Mouse (Mus musculus): Measurements from ENCODE around the gene Itih5.

Gene Itih5

DNA sequence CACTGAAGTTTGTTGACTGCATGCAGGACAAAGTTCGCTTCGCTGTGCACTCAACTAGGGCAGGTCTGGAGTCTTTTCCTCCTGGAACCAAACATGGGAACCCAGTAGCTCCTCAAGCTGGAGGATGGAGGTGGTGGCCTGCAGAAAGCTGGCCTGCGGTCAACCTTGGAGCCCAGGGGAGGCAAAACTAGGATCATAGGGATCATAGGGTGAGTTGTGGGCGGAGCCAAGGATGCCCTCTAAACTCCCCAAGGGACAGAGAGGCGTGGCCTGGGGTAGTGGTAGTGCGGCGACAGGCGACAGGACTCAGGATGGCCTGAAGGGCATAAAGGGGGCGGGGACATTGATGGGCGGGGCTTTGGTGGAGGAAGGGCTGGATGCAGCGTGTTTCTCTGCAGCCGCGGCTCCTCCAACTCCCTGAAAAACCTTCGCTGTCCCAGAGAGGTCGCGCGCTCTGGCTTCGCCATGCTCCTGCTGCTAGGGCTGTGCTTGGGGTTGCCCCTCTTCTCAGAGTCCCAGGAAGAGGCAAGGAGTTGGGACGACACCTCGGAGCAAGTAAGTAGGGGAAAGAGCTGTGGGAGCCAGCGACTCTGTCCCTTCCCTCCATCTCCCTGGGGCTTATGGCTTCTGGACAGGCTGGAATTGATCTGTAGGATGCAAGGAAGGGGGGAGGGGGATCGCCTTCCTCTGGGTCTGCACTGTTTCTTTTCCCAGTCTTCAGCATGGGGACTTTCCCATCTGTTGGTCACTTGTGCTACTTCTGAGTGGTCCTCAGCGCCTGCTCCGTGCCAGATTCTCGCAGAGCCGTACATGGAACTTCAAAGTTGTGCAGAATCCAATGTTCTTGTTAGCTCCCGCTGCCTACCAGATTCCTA is at the start of gene Itih5:
Gene Itih5, plus strand, starts transcription at position 371 of the 875 bp plus-strand sequence.
- DNase-seq (ENCODE audit: low spot score in 2 of 2), result peak; percentile 11 to 23

DNA sequence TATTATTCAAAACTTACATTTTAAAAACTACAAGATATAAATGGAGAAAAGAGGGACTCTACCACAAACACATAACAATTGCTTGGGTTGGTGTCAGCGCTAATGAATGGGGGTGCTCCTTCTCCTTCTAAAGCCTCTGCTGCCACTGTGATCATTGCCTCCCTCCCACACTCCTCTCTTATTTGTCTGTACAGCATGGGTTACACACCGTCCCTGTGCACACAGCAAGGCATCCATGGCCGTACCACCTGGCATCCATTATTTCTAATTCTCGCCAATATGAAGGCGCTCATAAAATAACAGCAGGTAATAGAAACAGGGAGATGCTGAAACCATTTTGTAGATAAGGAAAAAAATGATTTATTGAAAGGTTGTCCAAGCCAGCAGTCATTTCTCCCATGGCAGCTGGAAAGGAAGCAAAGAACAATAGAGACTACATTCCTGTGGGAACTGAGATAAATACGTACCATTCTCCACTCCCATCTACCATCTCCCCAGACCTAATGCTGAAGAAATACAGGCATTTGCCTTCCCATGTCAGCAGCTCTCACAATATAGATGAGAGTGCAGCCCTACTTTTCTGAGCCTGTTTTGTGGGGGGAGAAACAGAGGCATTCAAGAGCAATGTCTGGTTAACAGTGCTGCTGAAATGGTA is 44.7 kb upstream of the Itih5 start:
- no peak for DNase-seq (ENCODE audit: low spot score in 2 of 2)

DNA sequence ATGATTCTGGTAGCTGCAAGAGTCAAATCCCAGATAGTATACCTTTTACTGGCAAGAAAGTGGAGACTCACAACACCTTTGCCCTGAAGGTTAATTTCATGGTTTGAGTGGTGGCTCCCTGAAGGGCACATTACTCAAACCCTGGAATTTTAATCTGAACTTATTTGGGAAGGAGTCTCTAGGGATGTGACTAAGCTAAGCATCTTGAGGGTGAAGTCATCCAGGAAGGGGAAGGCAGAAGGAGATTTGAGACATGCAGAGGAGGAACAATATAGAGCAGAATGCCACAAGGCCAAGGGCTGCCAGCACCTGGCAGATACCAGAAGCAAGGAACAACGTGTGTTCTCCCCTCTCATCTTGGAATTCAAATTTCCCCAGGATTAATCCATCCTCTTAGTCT is 34.6 kb upstream of the Itih5 start:
- DNase-seq (ENCODE audit: low spot score in 2 of 2), result no peak

DNA sequence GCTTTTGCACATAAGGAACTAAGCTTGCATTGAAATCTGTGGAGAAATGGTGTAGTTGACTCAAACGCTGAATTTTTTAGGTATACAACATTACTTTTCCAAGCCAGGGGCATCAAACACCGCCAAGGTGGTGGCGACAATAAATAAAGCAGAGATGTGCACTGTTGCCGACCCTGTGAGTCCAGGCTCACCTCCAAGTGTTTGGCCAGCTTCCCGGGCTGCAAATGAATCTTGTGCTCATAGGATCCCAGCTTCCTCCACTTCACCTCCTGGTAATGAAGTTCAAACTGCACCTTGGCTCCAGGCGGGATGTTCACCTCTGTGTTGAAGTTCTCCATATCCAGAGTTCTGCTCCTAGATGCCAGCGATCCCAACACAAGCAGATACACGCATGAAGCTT is 34.1 kb upstream of the Itih5 start:
- no peak for DNase-seq (ENCODE audit: low spot score in 2 of 2)

DNA sequence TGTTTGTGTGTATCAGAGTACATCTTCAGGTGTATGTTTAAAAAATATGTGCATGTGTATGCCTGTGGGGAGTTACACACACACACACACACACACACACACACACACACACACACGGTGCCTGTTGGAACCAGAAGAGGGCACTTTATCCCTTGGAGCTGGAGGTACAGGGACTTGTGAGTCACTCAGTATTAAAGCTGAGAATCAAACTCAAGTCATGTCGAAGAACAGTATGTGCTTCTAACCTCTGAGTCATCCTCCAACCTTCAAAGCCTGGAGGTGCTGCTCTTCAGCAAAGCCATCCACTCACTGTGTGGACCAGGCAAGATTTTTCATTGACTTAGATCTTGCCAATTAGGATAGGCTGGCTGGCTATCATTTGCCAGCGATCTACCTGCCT is 31.5 kb upstream of the Itih5 start:
- DNase-seq (ENCODE audit: low spot score in 2 of 2), result no peak

DNA sequence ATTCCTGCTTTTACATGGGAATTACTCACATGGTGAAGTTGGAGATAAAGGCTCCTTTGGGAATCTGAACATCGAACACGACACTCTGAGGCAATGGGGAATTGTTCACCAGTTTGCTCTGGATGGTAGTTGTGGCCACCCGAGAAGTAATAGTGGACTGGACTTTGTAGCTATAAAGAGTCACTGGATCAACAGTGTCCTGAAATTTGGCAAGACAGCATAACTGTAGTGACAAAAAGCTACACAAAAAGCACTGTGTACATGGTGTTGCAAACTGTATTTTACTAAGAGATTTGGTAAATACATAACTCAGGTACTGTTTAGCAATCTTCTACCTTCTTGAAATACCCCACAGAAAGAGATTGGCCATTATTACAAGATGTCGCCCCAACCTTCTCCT is 27.2 kb upstream of the Itih5 start:
- no peak for DNase-seq (ENCODE audit: low spot score in 2 of 2)

DNA sequence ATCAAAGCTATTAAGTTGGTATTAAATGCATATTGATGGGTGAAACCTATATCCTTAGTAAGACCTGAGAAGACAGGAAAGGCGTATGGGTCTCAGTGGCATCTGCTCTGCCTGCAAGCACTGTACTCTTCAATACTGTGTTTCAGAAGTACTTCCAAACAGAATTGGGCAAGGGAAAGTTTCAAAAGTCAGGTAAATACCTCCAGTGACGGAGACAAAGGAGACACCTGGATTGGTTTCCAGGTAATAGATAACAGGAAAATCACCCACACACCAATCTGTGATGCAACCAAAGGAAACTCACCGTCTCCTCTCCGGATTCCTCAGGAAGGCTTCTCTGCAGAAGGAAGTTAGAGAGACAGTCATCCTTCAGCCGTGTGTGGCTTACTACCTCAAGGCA is 25.9 kb upstream of the Itih5 start:
- no peak for DNase-seq (ENCODE audit: low spot score in 2 of 2)

DNA sequence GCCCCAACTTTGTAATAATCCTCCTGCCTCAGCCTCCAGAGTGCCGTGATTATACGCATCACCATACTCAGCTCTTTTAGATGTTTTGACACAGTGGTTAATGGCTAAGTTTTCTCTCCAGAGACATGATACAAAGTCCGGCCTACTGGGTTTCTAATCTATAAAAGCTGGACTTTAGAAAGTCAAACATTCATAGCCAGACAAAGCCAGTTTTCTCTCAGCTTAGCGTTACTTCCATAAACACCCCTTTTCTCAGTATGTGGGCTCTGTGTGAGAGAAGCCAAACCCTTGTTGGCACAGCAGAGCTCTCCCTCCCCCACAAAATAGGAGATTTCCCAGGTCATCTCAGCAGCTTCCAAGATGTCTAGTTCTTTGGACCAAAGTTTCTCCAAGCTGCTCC is 24.8 kb upstream of the Itih5 start:
- DNase-seq (ENCODE audit: low spot score in 2 of 2), result no peak

DNA sequence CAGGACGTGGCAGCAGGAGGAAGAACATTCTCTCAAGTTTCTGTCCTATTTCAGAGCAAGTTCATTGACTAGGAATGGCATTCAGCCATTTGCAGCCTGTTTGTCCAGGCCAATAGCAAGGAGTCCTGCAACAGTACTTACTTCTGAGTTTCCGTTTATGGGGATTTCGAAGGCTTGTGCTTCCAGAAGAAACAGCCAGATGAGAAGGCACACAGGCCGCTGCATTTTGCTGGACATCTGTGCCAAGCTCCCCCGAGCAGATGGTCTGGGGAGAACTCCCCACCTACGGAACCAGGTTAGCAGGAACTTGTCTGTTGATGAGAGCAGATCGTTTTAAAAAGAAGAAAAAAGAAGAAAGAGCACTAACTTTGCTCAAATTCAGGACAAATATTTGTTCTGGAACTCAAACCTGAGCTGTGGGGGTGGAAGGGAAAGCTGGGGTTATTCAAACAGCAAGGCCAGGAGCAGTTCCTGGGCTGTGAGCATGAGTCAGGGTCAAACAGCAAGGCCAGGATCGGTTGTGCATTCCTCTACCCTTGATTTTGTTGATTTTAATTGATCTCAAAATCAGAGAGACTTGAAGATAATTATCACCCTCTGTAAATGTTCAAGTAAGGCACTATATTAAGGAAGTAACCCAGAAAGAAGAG is 22.9 kb upstream of the Itih5 start:
- no peak for DNase-seq (ENCODE audit: low spot score in 2 of 2)

DNA sequence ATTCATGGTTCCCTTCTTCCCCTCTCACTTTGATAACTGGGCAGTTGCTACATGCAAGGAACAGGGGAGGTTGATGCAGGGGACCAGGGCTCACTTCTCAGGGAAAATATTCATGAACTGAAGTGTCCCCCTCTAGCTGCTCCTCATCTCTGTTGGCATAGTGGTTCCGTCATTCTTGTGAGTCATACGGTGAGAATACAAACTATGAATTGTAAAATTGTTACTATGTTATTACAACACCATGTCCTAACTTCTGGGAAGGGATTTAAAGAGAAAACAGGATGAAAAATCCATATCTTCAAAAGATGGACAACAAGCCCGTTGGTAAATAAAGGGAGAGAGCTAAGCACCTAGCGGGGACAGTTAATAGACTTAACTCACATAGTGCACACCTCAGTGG is 22.1 kb upstream of the Itih5 start, which contains the start of gene Itih2:
Gene Itih2, minus strand, starts transcription at position 101 of the 400 bp plus-strand sequence.
- DNase-seq (ENCODE audit: low spot score in 2 of 2), result no peak

DNA sequence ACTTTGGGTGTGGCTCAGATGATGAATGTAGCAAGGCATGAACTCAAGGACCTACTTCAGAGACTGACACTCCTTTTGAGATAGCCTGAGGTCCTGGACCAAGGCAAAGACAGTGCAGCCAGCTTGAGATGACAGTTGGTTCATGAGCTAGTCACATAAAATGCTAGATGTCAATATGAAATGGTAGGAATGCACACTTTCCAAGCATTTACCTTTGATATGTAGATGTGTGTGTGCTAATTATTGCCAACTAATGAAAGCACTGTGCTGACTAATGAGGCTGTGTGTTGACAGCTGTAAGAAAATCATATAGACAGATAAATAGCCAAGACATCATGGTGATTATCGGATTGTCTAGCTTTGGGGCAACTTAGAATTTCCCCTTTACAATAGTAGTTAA is 21.2 kb upstream of the Itih5 start:
- no peak for DNase-seq (ENCODE audit: low spot score in 2 of 2)

DNA sequence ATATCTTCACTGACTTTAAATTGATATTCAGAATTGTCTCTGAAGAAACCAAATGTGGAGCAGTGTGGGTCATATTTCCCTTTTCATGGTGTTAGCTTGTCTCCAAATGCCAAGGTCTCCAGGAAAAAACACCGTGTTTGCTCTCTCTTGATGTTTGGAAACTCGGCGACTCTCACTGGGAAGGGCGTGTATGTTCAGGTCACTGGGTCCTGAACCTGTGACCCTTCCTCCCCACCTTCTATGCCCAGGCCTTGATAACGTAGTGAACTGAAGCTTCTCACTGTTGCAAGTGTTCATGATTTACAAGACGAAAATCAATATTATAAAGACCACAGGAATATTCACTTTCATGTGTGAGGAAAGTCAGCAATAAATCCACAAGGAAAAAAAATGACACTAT is 19.4 kb upstream of the Itih5 start:
- no peak for DNase-seq (ENCODE audit: low spot score in 2 of 2)

DNA sequence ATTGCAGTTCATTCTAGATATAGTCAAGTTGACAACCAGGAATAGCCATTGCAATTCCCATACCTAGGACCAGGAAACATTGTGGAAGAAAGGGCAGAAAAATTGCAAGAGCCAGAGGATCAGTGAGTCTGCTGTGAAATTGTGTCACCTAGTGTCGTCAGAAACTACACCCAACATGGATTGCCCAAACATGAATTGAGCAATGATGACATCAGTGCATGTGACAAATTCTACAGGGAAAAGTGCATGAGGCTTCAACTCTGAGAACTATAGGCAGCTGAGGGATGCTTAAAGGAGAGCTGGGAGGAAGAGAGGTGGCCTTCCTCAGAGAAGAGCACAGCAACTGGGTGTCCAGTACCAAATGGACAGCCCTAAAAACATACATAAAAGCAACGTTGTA is 16.1 kb upstream of the Itih5 start:
- DNase-seq (ENCODE audit: low spot score in 2 of 2), result no peak

DNA sequence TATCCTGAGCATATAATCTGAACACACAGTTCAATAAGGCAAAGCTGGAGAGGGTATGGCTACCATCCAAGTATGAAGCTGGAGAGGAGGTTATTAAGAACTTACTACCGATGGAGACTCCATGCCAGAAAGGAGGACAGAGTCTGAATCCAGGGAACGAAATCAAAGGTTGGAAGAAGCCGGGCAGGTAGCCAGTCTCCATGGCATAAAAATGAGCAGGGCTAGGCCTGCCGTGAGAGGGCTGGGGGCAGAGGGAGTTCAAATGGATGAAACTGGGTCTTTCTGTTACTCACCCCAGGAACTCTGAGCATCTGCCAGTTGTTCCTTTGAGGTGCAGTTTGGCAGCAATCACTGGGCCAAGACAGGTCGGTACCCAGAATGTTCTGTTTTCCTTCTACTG is 12.9 kb upstream of the Itih5 start:
- no peak for DNase-seq (ENCODE audit: low spot score in 2 of 2)

DNA sequence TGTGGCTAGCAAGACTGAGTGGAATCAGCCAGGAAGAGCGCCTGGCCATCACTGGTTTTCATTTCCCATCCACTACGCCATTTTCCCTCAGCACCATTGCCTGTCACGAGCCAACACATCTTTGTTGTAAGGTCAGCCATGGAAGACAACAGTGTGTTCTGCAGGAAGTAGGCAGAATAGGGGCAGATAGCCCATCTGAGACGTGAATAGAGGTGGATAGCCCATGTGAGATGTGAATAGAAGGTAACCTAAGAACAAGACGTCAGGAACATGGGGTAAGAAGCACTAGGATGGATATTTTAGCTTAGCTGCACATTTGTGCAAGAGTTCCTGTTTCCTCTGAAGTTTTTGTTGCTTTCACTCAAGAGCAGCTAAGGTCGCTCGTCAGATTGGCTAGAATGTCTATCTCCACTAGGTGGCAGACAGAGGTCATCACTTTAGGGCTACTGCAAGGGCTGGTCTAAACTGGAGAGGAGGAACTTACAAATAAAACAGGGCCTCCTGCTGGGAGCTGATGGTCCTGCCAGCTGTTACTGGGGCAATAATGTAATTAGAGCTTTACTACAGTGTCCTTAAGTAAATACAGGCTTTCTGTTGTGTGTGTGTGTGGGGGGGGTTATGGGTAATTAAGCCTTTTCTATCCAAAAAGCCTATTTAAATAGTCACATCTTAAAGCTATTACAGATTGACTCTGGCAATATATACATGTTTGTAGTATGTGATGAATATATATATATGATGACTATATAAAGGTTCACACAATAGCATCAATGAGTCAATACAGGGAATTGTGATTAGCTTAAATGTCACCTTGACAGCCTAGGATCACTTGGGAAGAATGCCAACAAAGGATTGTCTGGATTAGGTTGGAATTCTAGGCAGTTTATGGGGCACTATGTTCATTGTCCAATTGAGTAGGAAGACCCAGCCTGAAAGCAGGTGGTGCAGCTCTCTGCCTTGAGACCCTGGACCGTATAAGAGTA is 10.6 kb upstream of the Itih5 start:
- peak; percentile 39 to 61 for DNase-seq (ENCODE audit: low spot score in 2 of 2)

DNA sequence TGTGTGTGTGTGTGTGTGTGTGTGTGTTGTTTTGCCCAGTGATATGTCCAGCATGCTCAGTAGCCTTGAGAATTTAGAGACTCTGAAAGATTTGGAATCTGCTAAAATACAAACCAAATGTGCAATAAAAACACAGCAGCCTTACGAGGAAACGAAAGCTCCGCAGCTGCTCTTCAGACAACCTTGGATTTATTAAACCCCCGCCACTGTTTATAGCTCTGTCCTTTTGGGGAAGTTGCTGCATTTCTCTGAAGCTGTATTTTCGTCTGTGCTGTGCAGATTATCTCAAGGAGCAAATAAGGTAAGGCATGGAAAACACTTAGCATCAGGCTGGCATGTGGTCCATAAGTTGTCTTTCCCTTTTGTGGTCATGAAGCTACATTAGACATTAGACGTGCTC is 7.9 kb upstream of the Itih5 start:
- no peak for DNase-seq (ENCODE audit: low spot score in 2 of 2)

DNA sequence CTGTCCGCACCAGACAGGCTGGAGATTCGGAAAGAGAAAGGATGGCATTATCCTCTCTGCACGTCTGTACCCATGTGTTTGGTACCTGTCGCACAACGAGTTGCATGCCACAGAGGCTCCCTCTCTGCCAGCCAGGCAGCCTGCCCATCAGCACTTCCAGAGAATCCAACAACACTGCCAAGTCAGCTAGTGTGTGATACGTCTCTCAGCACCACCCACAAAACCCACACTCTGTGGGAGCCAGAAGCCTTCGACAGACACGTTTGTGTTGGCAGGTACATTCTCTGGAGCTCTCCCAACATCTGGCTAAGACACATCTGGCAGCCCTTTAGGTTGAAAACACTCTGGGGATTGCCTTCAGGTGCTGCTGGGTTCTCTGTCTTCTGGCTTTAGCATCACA is 6.2 kb upstream of the Itih5 start:
- DNase-seq (ENCODE audit: low spot score in 2 of 2), result no peak

DNA sequence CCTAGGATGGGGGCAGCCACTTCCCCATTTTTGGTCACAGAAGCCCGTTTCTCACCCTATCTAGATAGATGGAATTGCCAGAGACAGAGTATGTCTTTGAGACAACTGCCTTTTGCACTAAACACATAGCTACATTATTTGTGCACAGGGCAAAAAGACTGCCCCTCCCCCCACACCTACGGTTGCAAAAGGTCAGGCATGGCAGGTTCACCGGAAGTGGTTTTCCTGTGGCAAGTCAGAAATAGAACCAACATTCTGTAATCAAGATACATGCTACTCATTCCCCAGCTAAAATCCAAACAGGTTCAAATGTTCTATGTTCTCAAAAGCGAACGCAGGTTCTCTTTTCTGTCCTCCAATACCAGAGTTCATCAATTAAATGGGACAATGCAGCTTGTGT is 781 bp upstream of the Itih5 start:
- peak; percentile 10 to 33 for DNase-seq (ENCODE audit: low spot score in 2 of 2)

DNA sequence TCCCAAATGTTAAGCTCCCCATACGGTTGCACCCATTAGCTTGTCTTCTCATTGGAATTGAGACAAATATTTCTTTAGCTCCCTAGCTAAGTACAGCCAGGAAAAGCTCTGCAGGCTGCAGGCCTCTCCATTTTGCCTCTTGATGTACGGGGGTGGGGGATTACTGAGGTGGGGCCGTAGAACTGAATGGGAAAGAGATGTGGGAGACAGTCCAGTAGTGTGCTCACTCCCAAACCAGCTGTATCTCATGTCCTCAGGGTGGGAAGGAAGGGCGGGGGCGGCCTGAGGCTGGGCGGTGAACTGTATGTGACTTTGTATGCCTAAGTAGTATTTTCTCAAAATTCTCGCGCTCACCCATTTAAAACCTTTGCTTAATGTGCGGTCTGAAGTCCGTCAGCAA is 3.8 kb downstream of the Itih5 start:
- DNase-seq (ENCODE audit: low spot score in 2 of 2), result no peak

DNA sequence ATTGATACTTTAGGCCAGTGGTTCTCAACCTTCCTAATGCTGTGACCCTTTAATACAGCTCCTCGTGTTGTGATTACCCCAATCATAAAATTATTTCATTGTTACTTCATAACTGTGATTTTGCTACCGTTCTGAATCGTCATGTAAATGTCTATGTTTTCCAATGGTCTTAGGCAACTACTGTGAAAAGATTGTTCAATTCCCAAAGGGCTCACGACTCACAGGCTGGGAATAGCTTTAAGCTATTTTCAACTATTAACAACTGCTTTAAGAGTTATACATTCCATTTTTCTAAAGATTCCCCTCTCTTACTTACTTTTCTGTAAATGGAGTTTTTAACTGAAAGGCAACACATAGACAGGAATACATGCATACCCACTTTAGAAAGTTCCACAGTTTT is 8.6 kb downstream of the Itih5 start:
- no peak for DNase-seq (ENCODE audit: low spot score in 2 of 2)

DNA sequence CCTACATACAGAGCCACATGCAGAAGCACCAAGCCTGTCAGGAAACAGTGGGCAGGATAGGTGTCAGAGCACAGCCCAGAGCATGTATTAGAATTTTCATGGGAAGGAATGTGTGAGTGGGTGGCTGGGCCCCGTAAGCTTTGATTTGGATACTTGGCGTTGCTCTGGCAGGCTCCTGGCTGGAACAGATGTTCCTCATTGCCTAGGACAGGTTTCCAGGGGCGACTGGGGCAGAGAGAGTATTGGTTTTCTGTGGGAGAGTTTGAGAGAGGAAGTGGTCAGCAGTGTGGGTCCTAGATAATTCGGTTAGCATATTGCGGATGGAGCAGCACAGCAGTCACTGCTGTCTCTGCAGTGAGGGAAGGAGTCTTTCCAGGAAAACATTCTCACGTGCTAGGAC is 13.3 kb downstream of the Itih5 start:
- DNase-seq (ENCODE audit: low spot score in 2 of 2), result no peak

DNA sequence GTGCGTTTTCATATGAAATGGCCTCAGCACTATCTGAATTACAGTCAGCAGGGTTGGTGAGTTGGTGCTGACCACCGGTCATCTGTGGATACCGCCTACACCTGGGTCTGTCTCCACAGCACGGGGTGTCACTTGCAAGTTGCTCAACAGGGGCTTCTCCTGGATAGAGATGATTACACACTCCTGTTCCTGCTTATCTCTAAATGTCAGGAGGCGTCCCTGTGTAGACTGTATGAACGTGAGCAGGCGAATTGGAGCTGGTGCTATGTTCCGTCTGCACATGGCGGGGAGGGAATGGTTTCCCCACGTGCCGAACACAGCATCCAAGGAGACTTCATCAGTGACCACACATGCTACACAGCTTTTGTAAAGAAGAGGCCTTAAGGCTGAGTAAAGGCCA is 13.9 kb downstream of the Itih5 start:
- no peak for DNase-seq (ENCODE audit: low spot score in 2 of 2)

Measured in thymus, postnatal 10 days (tissue).